Mouse (Mus musculus) heart, adult 2 months (tissue): ENCODE measurements around the gene Sidt1.

Experiments used
- CTCF ChIP-seq: fragments of 200-600 bp; IDR thresholded peaks from 2 replicates; pipeline ENCODE4 v1.8.1; 2022; ENCODE audit warnings: antibody characterized with exemption, mild to moderate bottlenecking, moderate library complexity
- EP300 ChIP-seq: fragments of 200-500 bp; IDR thresholded peaks from 2 replicates; pipeline ENCODE4 v1.6.1; 2011; ENCODE audit warnings: low read depth, low read length, control low read depth; ENCODE audit not compliant: insufficient read depth
- POLR2A ChIP-seq: fragments of 200-500 bp; IDR thresholded peaks from 2 replicates; pipeline ENCODE4 v1.6.1; 2011; ENCODE audit warnings: mild to moderate bottlenecking, low read depth, low read length, control low read depth; ENCODE audit not compliant: insufficient read depth

DNA sequence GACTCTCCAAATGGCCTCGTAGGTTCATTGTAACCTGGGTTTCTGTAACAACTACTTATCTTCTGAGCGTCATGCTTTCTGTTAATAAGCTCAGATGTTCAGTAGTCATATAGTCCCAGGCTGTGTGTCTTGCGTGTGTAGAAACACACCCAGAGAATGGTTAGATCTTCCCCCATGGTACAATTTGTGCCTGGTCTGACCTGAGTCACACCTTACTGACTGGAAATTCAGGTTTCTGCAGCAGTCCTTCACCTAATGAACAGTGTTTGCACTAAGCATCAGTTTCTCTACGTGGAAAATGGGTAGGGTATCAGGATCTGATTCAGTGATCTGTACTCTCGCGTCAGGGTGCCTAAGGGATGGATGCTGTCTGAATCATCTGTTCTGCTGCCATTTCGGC lies 100.0 kb downstream of the Sidt1 start:
- no peak for TF ChIP-seq CTCF
- TF ChIP-seq EP300: no peak
- TF ChIP-seq POLR2A: no peak
